8 mouse cellular contexts compared by ENCODE assay signal in genomic region chr19:3292028-3292427, GRCm38 (mm10). TPM values are rescaled to one million over a fixed set of nuclear protein-coding genes. Genes with fewer than 3 reads are reported as not detected.
DNase-seq lines count a peak whose midpoint lies in the region; ATAC-seq and TF ChIP-seq lines count a peak whose summit lies in the region.

No protein-coding gene starts in this region.

- peak; percentile 80 to 90 (median 86) for TF ChIP-seq CTCF in MEL (IDR thresholded peaks at IDR 0.05 in 2 of 3, conservative IDR thresholded peaks at IDR 0.05 in 1 of 3; ENCODE audit: control insufficient read depth in 1 of 3, insufficient read depth in 1 of 3, low read depth in 2 of 3, low read length in 3 of 3, poor library complexity in 1 of 3, severe bottlenecking in 1 of 3)

- peaks cover 0 to 3% of the 10 kb centered on the region in 2 experiments; a peak in 1 of 4 replicates for H3K36me3 ChIP-seq in MEL (ENCODE audit: control insufficient read depth in 1 of 2, insufficient read depth in 2 of 2, low read length in 2 of 2)
- peaks cover 48% of the 10 kb centered on the region for H3K36me3 ChIP-seq in forebrain, embryonic 12.5 days (replicated peaks)
- H3K36me3 ChIP-seq in hindbrain, embryonic 11.5 days (ENCODE audit: control insufficient read depth, insufficient read depth, low read length), result 0 out of 2 replicates have a peak, but pooled peaks cover 6% of the 10 kb centered on the region

- H3K4me2 ChIP-seq in forebrain, embryonic 12.5 days, result no peak overlapping the region
- H3K4me2 ChIP-seq in hindbrain, embryonic 11.5 days (replicated peaks; ENCODE audit: low read depth, low read length), result no peak overlapping the region

- DNase-seq in MEL (ENCODE audit: low read depth, low spot score), result peak; percentile 68
- DNase-seq in adrenal gland, postnatal 36 days, result peak; percentile 71 to 76
- DNase-seq in hindbrain, embryonic 11.5 days (ENCODE audit: low spot score), result peak; percentile 73
- peak; percentile 56 to 66 for DNase-seq in layer of hippocampus, postnatal 14 days (ENCODE audit: low spot score in 2 of 2)
- DNase-seq in lung, postnatal 14 days, result peak; percentile 73
- DNase-seq in retina, adult 2 months (ENCODE audit: low read depth, low spot score), result peak; percentile 23
- peak; percentile 53 to 61 for DNase-seq in thymus, postnatal 36 days

- peak; percentile 77 for ATAC-seq in forebrain, embryonic 12.5 days (ENCODE audit: low FRiP score)
- ATAC-seq in hindbrain, embryonic 11.5 days (ENCODE audit: low FRiP score), result peak; percentile 64

- no peak overlapping the region for H3K9ac ChIP-seq in MEL (ENCODE audit: control insufficient read depth, low read depth, low read length, poor library complexity, severe bottlenecking)
- no peak overlapping the region for H3K9ac ChIP-seq in forebrain, embryonic 12.5 days
- H3K9ac ChIP-seq in hindbrain, embryonic 11.5 days (ENCODE audit: low read depth, low read length), result no peak overlapping the region

- no peaks in the 10 kb centered on the region for H3K79me2 ChIP-seq in MEL (ENCODE audit: control insufficient read depth, insufficient read depth, low read length, poor library complexity)

- no peak for TF ChIP-seq EP300 in MEL (IDR thresholded peaks at IDR 0.05; ENCODE audit: low read depth in 1 of 2, low read length in 2 of 2)

- 81% methylated on average over 2 of the region's 2 CpGs for WGBS in forebrain, embryonic 12.5 days
- WGBS in hindbrain, embryonic 11.5 days, result 65% methylated on average over 2 of the region's 2 CpGs

- no peak overlapping the region for H3K4me3 ChIP-seq in MEL (ENCODE audit: control insufficient read depth in 1 of 2, insufficient read depth in 1 of 2, low read depth in 2 of 2, low read length in 2 of 2)
- no peak overlapping the region for H3K4me3 ChIP-seq in forebrain, embryonic 12.5 days (replicated peaks)
- H3K4me3 ChIP-seq in hindbrain, embryonic 11.5 days (ENCODE audit: low read depth, low read length), result no peak overlapping the region

- H3K27me3 ChIP-seq in MEL (ENCODE audit: control insufficient read depth in 1 of 2, insufficient read depth in 2 of 2, low read length in 2 of 2), result no peaks in the 10 kb centered on the region
- no peaks in the 10 kb centered on the region for H3K27me3 ChIP-seq in forebrain, embryonic 12.5 days
- H3K27me3 ChIP-seq in hindbrain, embryonic 11.5 days (ENCODE audit: control insufficient read depth, insufficient read depth, low read length), result no peaks in the 10 kb centered on the region

- H3K9me3 ChIP-seq in MEL (replicated peaks; ENCODE audit: insufficient read depth, low read length), result no peaks in the 10 kb centered on the region
- no peaks in the 10 kb centered on the region for H3K9me3 ChIP-seq in forebrain, embryonic 12.5 days
- H3K9me3 ChIP-seq in hindbrain, embryonic 11.5 days (ENCODE audit: control insufficient read depth, low read length), result no peaks in the 10 kb centered on the region

- TF ChIP-seq POLR2A in MEL (IDR thresholded peaks at IDR 0.05; ENCODE audit: control insufficient read depth in 1 of 2, insufficient read depth in 1 of 2, low read depth in 1 of 2, low read length in 2 of 2, poor library complexity in 1 of 2), result no peak

- H3K27ac ChIP-seq in MEL (ENCODE audit: control insufficient read depth, low read depth, low read length), result no peak overlapping the region
- no peak overlapping the region for H3K27ac ChIP-seq in forebrain, embryonic 12.5 days
- H3K27ac ChIP-seq in hindbrain, embryonic 11.5 days (ENCODE audit: low read depth, low read length), result no peak overlapping the region

- TF ChIP-seq RAD21 in MEL (IDR thresholded peaks at IDR 0.05; ENCODE audit: low read depth, low read length), result peak; percentile 75

- no peaks in the 10 kb centered on the region for H3K4me1 ChIP-seq in MEL (ENCODE audit: control insufficient read depth in 1 of 2, insufficient read depth in 2 of 2, low read length in 2 of 2)
- H3K4me1 ChIP-seq in forebrain, embryonic 12.5 days, result no peaks in the 10 kb centered on the region
- H3K4me1 ChIP-seq in hindbrain, embryonic 11.5 days (replicated peaks; ENCODE audit: control insufficient read depth, insufficient read depth, low read length), result no peaks in the 10 kb centered on the region

TF ChIP-seq in MEL, 35 proteins besides CTCF, POLR2A, EP300 and RAD21:
- peak; percentile 80 for TF ChIP-seq SMC3 (IDR thresholded peaks at IDR 0.05; ENCODE audit: low read depth, low read length)
- TF ChIP-seq MAZ (IDR thresholded peaks at IDR 0.05; ENCODE audit: low read depth, low read length), result no peak
- peak; percentile 60 for TF ChIP-seq ZC3H11A (IDR thresholded peaks at IDR 0.05; ENCODE audit: low read depth, low read length)
TF ChIP-seq in MEL: peak in this region for 2.

RNA-seq across cellular contexts. Expression of gene Ighmbp2, which starts 9.2 kb away (rescaled TPM):
- 10.3 and 11.7 TPM in 2 replicates for total RNA-seq in MEL (2012; rRNA removed)
- 10 to 100 TPM in 1 of 2 experiments, not detected in 1; 12.9 TPM for polyA plus RNA-seq in MEL (2012; ENCODE audit: insufficient read depth in 1 of 2, insufficient read length in 2 of 2, low read depth in 1 of 2, low replicate concordance in 2 of 2, missing spikeins in 1 of 2)
- total RNA-seq in adrenal gland, postnatal 36 days (2021), result 1 to 10 TPM; 5.2 to 6.7 TPM
- 11.0 and 11.3 TPM in 2 replicates for polyA plus RNA-seq in forebrain, embryonic 12.5 days (2016; fragmentation: Nextera tagmentation; extraction: Ambion mirVana)
- 6.0 and 7.5 TPM in 2 replicates for polyA plus RNA-seq in hindbrain, embryonic 11.5 days (2014; fragmentation: Nextera tagmentation; extraction: Ambion mirVana)
- 10 to 100 TPM; 10.1 to 10.3 TPM for total RNA-seq in layer of hippocampus, postnatal 14 days (2021)

RNA-seq across cellular contexts. Expression of gene Mrpl21, which starts 9.3 kb away (rescaled TPM):
- total RNA-seq in MEL (2012; rRNA removed), result 122 and 145 TPM in 2 replicates
- polyA plus RNA-seq in MEL (2012; ENCODE audit: insufficient read depth in 1 of 2, insufficient read length in 2 of 2, low read depth in 1 of 2, low replicate concordance in 2 of 2, missing spikeins in 1 of 2), result 100 to 1,000 TPM in 1 of 2 experiments, not detected in 1; 159 TPM
- 10 to 100 TPM; 70.0 to 74.4 TPM for total RNA-seq in adrenal gland, postnatal 36 days (2021)
- 124 and 125 TPM in 2 replicates for polyA plus RNA-seq in forebrain, embryonic 12.5 days (2016; fragmentation: Nextera tagmentation; extraction: Ambion mirVana)
- 124 and 133 TPM in 2 replicates for polyA plus RNA-seq in hindbrain, embryonic 11.5 days (2014; fragmentation: Nextera tagmentation; extraction: Ambion mirVana)
- 10 to 100 TPM; 52.2 to 57.4 TPM for total RNA-seq in layer of hippocampus, postnatal 14 days (2021)

RNA-seq across cellular contexts. Expression of gene Cpt1a, which starts 30.1 kb away (rescaled TPM):
- total RNA-seq in MEL (2012; rRNA removed), result 16.1 and 16.2 TPM in 2 replicates
- polyA plus RNA-seq in MEL (2012; ENCODE audit: insufficient read depth in 1 of 2, insufficient read length in 2 of 2, low read depth in 1 of 2, low replicate concordance in 2 of 2, missing spikeins in 1 of 2), result 10 to 100 TPM in 1 of 2 experiments, not detected in 1; 40.4 TPM
- total RNA-seq in adrenal gland, postnatal 36 days (2021), result 100 to 1,000 TPM; 265 to 423 TPM
- 11.7 and 14.4 TPM in 2 replicates for polyA plus RNA-seq in forebrain, embryonic 12.5 days (2016; fragmentation: Nextera tagmentation; extraction: Ambion mirVana)
- polyA plus RNA-seq in hindbrain, embryonic 11.5 days (2014; fragmentation: Nextera tagmentation; extraction: Ambion mirVana), result 6.6 and 8.8 TPM in 2 replicates
- total RNA-seq in layer of hippocampus, postnatal 14 days (2021), result 10 to 100 TPM; 29.1 to 34.5 TPM

Comparison
In these comparisons a context has a peak if more than half of its experiments do, and no peak if none do; other contexts are left out.
1. DNase-seq: peak in every context shown above with its lines; median percentile 74 in adrenal gland, postnatal 36 days; 73 in hindbrain, embryonic 11.5 days; 73 in lung, postnatal 14 days; 68 in MEL; 61 in layer of hippocampus, postnatal 14 days; 57 in thymus, postnatal 36 days; 23 in retina, adult 2 months.
2. RNA of gene Cpt1a, which starts 30.1 kb away (total RNA-seq): 265 to 423 TPM in adrenal gland, postnatal 36 days; 29.1 to 34.5 TPM in layer of hippocampus, postnatal 14 days and 16.1 to 16.2 TPM in MEL; every median in the first group is over 4 times any median in the second.